In genomic region chr19:44799156-44799555, GRCm38 (mm10) we compare ENCODE assay signal across 16 mouse cellular contexts. TPM values are rescaled to one million over a fixed set of nuclear protein-coding genes. Genes with fewer than 3 reads are reported as not detected.
"Had no signal": no experiment of that assay in that cellular context is flagged by ENCODE, and none has a peak within 500 bp of the region (broad histone marks: within the 10 kb centered on the region; RNA-seq: fewer than 3 reads in every experiment).

No protein-coding gene starts in this region.

- H3K9me3 ChIP-seq: limb, embryonic 12.5 days; liver, embryonic 15.5 days; megakaryocyte, embryonic 14.5 days; midbrain, embryonic 15.5 days; neural tube, embryonic 13.5 days had no signal

- H3K4me3 ChIP-seq: layer of hippocampus, adult 2 months; limb, embryonic 12.5 days; liver, embryonic 15.5 days; megakaryocyte, embryonic 14.5 days; midbrain, embryonic 15.5 days; neural tube, embryonic 13.5 days had no signal

- ATAC-seq: hindbrain, postnatal 0 days; midbrain, embryonic 15.5 days had no signal

- H3K27me3 ChIP-seq: midbrain, embryonic 15.5 days; neural tube, embryonic 13.5 days had no signal

- H3K27ac ChIP-seq: hindbrain, postnatal 0 days; layer of hippocampus, adult 2 months; limb, embryonic 12.5 days; liver, embryonic 15.5 days; macrophage; midbrain, embryonic 15.5 days had no signal

- H3K4me1 ChIP-seq: liver, embryonic 15.5 days; megakaryocyte, embryonic 14.5 days had no signal

- H3K4me2 ChIP-seq: limb, embryonic 12.5 days; liver, embryonic 11.5 days; liver, embryonic 15.5 days; midbrain, embryonic 11.5 days; midbrain, embryonic 15.5 days; neural tube, embryonic 13.5 days had no signal

- H3K36me3 ChIP-seq: limb, embryonic 12.5 days; liver, embryonic 15.5 days; midbrain, embryonic 15.5 days; neural tube, embryonic 13.5 days had no signal

- DNase-seq: lung, adult 2 months; lung, postnatal 10 days; retina, postnatal 1 day; thymus, postnatal 4 days had no signal

- H3K9ac ChIP-seq: limb, embryonic 12.5 days; liver, embryonic 15.5 days; midbrain, embryonic 15.5 days; neural tube, embryonic 13.5 days had no signal

RNA-seq across cellular contexts. Expression of gene Pax2, which starts 43.3 kb away (rescaled TPM):
- polyA plus RNA-seq: intestine, embryonic 14.5 days; limb, embryonic 12.5 days; liver, embryonic 11.5 days; liver, embryonic 15.5 days; lung, adult 2 months; macrophage; stomach, embryonic 16.5 days had no signal
